Mouse (Mus musculus) right cerebral cortex, postnatal 10 days (tissue): ENCODE measurements around the gene Med29.
"Not testable (repeated sequence)": the region's sequence is repeated elsewhere in the genome, so short reads cannot be mapped to it uniquely, and the experiment has no call there.

Experiments used
- DNase-seq, 2 experiments: peaks; one replicate each; pipeline ENCODE4 v3.0.0; 2021; ENCODE audit warnings: low spot score in 2 of 2

Med29 gene

DNA sequence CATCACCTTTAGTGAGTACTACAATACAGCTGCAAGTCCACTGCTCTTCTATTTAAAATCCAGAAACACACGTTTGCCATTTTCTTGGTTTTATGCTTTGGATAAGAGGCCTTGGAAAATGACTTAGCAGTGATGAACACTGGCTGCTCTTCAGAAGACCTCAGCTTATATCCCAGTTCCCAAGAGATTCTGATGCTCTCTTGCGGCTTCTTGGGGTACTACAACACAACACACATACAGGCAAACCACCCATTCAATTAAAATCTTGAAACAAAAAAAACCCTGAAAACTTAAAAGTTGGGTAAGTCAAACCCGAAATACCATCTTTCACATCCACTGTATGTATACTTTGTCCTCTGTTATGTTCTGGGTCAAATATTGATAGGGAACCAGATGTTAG lies 5.5 kb upstream of the Med29 start:
- DNase-seq, result no peak

GRCm38 (mm10) chr7:28395425-28395824 lies 2.9 kb upstream of the Med29 start:
- DNase-seq, result peak in 1 of 2 experiments; percentile 15

DNA sequence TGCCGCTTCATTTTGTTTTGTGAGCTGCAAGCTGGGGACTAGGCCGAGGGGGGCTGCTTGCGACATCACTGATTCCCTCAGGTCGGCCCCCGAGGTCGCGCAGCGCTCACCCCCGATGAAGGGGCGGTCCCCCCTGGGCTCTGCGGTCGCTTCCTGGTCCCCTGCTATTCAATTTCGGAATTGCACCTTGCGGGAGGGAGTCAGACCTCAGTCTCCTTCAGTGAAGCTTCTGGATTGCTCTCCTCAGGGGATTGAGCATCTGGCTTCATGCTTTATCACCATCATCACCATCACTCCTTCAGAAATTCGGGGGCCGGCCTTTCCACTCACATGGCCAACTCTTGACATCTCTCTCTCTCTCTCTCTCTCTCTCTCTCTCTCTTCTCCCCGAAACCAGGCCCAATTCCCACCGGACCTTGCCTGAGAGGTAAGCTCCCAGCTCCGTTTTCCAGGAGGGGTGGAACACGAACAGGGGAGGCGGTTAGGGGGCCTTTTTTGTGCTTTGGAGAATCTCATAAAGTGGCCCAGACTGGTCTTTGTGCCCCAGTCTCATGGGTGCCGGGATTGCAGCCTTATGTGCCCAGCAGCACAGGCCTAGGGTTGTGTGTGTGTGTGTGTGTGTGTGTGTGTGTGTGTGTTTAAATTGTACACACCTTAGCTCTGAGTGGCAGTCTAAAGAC lies 904 bp upstream of the Med29 start:
- no peak for DNase-seq

- no peak for DNase-seq
Observed at GRCm38 (mm10) chr7:28390331-28390730, 2.2 kb downstream of the Med29 start.

GRCm38 (mm10) chr7:28387384-28387783 lies 5.1 kb downstream of the Med29 start:
- not testable (repeated sequence) for DNase-seq

GRCm38 (mm10) chr7:28386877-28387276 lies 5.6 kb downstream of the Med29 start:
- not testable (repeated sequence) for DNase-seq

DNA sequence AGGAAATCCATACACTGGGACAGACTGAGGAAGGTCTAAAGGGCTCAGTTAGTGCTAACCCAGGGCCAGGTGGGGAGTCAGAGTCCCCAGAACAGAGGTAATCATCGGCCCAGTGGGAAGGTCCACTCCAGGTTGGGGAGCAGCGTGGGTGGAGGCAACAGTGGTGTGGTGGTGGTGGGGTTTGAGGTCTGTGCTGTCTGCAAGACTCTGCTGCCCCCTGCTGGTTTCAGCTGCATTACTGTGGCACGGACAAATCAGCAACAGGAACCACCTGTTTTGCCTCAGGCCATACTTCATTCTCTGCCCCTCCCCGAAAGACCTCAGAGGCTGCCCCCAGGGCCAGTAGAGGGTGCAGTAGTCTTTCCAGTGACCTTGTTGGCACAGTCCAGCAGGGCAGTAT lies 6.0 kb downstream of the Med29 start:
- DNase-seq, result peak; percentile 83 to 88

GRCm38 (mm10) chr7:28386007-28386406 lies 6.5 kb downstream of the Med29 start:
- DNase-seq, result peak; percentile 67 to 70

GRCm38 (mm10) chr7:28385196-28385595 lies 7.3 kb downstream of the Med29 start:
- no peak for DNase-seq

- DNase-seq, result no peak
Observed at GRCm38 (mm10) chr7:28384162-28384561, 8.3 kb downstream of the Med29 start.

- no peak for DNase-seq
Observed at GRCm38 (mm10) chr7:28383606-28384005, 8.9 kb downstream of the Med29 start.

- peak; percentile 65 to 78 for DNase-seq
Observed at GRCm38 (mm10) chr7:28382981-28383396, 9.5 kb downstream of the Med29 start.

- DNase-seq, result no peak
Observed at GRCm38 (mm10) chr7:28382347-28382951, 10.1 kb downstream of the Med29 start.

DNA sequence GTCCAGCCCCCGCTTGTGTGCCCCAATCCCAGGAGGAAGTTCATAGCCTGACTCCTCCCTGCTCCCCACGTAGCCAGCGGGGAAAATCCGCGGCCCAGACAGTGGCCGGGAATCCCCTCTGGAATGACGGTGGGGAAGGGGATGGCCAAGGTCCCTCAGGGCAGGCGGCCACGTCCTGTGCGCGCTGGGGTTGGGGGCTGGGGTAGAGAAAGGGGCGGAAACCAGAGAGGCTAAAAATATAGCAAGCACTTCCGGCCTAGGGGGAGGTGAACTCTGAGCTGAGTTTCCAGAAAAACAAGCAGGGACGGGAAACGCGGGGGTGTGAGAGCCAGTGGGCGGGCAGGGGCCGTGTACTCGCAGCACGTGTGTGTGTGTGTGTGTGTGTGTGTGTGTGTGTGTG lies 10.6 kb downstream of the Med29 start:
- peak; percentile 75 for DNase-seq

- DNase-seq, result no peak
Observed at GRCm38 (mm10) chr7:28381017-28381790, 11.3 kb downstream of the Med29 start.

GRCm38 (mm10) chr7:28380237-28381016 lies 12.1 kb downstream of the Med29 start, which contains the start of gene Zfp36:
Gene Zfp36 (minus strand): TSS chr7:28380253.
- no peak for DNase-seq

DNA sequence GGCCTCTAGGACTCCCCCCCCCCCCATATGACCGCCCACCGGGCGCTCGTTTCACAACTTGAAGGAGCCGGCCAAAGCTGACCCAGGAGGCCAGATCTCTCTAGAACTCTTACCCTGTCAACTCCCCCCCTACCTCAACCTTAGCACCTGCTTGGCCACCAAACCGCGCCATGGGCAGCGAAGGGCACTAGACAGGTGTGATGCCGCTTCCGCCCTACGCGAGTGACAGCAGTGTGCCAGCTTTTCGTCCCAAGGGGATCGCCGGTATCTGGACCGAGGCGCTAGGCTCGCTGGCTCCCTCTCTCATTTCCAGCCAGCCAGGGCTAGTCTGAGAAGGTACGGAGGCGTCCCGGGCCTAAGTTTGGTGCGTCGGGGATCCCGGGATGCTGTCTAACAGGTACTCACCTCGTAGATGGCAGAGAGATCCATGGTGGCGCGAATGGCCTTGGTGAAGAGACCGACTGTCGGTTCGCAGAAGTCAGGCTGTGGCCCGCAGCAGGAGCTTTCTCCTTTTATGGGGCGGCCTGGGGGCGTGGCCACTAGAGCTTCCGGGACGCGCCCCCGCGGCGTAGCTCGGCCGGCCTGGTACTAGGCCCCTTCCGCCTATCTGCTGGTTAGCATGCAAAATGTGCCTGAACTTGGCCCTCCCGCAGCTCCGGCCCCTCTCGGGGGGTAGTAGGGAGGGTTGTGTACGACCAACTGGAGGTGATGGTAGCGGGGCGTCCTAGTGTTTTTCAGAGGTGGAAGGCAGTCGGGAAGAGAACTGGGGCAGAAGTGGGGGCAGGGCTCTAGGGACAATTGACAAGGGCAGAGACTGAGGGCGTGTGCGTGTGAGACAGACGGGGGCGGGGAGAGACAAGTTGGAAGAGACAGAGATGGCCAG lies 13.5 kb downstream of the Med29 start:
- DNase-seq, result peak; percentile 88 to 90

DNA sequence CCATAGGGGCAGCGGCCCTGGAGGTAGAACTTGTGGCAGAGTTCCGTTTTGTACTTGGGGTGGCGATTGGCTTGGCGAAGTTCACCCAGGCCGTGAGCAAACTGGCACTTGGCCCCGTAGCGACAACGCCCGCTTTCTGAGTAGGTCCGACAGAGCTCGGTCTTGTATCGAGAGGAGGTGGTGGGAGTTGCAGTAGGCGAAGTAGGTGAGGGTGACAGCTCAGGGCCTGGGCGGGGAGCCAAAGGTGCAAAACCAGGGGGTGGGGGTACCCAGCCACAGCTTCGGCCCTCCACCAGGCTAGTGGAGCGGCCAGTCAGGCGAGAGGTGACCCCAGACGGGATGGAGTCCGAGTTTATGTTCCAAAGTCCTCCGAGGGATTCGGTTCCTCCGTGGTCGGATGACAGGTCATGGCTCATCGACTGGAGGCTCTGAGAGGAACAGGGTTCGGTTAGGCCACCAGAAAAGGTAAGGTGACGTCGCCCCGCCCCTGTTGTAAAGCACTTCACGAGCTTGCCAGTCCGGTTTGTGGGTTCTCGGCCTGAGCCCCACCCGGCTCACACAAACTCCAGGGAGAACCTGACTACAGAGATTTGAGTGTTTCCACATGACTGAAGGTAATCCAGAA lies 14.3 kb downstream of the Med29 start:
- no peak for DNase-seq

DNA sequence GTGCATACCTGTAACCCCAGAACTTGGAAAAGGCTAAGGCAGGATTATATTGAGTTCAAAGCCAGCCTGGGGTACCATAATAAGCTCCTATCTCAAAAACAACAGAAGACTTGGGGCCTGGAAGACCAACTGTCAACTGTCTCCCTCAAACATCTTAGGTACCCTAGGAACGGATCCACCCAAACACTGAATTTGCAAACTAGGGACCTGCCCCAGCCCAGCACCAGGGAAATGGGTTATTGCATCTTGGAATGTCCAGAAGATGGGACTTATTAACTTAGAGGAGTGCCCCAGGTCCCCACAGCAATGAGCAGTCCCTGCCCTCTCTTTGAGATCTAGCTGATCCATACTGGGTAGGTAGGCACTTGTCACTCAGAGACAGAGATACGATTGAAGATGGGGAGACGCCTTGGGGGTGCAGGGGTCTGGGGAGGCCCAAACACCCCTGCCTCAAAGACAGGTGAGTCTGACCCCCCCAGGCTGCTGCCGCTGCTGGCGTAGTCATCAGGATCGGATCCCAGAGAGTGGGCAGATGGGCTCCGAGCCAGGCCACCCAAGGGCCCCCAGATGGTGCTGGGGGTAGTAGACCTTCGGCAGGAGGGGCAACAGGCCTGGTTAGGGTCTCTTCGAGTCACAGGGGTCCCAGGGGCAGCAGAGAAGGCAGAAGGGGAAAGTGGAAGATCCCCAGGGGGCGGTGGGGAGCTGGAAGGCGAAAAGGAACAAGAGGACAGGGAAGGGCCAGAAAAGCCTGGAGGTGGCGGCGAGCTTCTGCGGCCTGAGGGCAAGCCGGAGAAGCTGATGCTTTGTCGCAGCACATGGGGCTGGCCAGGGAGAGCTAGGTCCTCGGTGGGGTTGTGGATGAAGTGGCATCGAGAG lies 15.1 kb downstream of the Med29 start:
- DNase-seq, result no peak
